Mouse (Mus musculus): ENCODE results near the gene Gm16181.
A peak's percentile ranks its signal among the peaks of the same experiment; 100 is the strongest.

The Gm16181 gene

DNA sequence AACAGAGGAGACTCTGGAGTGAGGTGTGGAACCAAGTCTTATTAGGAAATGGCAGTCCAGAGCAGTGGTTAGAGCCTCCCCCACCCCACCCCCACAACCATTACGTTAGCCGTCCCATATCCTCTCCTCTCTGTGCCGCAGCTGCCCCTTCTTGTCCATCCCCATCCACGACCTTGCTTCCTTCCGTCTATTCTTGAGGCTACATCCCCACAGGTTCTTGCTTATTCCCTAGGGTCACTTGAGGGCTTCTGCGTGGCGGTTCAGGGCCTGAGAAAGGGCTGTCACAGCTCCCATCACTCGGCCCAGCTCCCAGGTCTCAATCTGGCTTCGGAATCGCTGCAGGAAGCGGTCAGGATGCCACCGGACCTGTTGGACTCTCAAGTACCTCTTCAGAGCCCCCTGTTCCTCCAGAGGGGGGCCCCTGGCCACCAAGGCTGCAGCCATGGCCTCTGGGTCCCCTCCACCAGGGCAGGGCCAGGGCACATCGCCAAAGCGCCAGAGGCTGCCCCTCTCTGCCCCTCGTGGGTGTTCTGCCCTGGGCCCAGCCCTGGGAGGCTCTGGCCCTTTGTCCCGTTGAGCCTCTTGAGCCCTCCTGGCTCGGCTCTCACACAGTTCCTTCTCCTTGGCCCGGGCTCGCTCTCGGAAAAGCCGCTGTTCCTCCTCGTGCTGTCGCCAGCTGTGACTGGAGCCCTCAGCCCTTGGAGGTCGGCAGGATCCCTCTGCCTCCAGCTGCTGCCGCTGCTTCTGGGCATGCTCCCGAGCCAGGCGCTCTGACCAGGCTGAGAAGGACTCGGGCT lies at the start of gene Gm16181:
Gene Gm16181 (plus strand): TSS at position 679 of the 797 bp plus-strand sequence.
- DNase-seq (ENCODE audit: low read depth, low spot score), result no peak

DNA sequence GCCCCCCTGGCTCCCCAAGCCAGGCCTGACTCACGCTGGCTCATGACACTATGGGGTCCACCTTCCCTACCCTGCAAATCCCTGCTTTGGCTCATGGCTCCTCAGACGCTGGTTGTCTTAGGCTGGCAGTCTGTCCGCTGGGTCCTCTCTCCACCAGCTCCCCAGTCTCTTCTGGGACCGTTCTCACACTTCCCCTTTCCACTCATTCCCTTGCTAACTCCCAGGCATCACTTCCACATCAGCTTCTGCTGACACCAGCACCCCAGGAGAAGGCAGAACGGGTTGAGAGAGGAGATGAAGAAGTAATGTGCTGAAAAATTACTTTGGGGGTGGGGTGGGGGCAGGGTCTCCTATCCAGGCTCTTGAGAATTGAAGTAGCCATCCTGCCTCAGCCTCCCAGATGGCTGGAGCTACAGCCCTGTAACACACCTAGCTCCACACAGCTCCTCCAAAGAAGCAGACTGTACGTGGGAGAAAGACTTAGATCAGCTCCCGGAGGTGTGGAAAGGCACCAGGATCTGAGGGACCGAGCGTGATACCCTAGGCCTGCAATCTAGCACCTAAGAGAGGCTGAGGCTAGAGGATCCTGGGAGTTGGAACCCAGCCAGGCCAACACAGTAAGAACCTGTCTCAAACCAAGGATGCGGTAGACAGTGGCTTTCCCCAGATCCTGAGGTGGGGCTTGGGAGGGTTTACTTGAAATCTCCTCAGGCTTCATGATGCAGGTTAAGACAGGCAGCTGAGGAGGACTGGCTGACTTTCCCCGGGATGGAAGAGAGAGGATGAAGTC lies 48.0 kb upstream of the Gm16181 start:
- DNase-seq (ENCODE audit: low read depth, low spot score), result no peak

- no peak for DNase-seq (ENCODE audit: low read depth, low spot score)
Observed at GRCm38 (mm10) chr17:35173329-35173728, 47.3 kb upstream of the Gm16181 start.

DNA sequence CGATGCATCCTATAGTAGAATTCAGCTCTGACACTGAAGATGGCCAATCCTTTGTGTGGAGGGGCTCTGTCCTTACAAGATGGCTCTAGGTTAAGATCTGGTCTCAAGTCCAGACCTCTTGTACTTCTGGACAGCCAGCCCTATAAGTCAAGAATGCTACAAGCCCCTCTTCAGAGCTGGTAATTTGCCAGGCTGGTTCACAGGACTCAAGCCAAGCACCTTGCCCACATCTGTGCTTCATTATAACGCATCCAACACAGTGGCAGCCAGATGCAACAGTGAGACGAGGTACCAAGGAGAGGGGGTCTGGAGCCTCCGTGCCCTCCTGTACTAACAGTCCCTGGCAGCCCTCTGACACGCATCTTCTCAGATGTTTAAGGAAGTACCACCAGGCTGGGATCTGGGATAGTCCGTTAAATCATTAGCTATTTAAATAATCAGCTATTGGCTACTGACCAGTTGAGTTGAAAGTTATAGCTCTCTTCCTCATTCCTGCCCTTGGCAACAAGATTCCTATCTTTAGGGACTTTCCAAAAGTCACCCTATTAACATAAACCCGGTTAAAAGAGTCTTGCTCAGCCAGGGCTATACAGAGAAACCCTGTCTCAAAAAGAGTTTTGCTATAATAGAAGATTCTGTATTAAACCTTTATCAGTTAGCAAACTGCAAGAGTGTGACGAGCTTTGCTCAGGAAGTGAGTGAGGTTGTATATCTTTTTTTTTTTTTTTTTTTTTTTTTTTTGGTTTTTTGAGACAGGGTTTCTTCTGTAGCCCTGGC lies 46.2 kb upstream of the Gm16181 start:
- no peak for DNase-seq (ENCODE audit: low read depth, low spot score)

DNA sequence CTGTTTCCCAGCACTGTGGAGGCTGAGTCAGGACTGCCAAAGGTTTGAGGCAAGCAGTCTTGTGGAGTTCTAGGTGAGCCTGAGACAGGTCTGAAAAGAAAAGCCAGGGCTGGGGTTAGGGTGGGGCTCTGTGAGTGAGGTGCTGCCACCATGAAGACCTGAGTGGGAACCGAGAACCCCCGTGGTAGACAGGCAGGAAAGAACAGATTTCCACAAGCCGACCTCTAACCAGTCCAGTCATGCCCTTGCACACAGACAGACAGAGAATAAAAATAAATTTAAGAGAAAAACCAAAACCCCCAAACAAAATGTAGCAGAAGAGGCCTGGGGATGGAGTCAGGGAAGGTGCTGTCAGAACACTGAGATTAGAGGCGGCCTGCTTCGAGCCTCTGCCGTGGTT lies 45.3 kb upstream of the Gm16181 start:
- no peak for DNase-seq (ENCODE audit: low read depth, low spot score)

DNA sequence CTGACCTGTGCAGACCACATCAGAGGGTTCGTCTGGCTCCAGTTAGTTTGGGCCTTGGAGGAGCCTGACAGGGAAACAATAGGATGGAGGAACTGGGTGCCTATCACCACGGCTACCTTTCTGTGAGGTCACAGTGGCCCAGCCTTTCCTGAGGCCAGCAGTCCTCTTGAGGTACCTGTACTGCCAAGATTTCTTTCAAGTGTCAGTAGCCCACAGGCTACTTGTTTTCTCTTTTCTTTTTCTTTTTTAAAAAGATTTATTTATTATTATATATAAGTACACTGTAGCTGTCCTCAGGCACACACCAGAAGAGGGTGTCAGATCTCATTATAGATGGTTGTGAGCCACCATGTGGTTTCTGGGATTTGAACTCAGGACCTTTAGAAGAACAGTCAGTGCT lies 44.7 kb upstream of the Gm16181 start, which contains the start of gene Aif1:
Gene Aif1 (minus strand): TSS at position 101 of the 400 bp plus-strand sequence.
- DNase-seq (ENCODE audit: low read depth, low spot score), result no peak

GRCm38 (mm10) chr17:35178528-35178927 lies 42.1 kb upstream of the Gm16181 start:
- peak; percentile 47 for DNase-seq (ENCODE audit: low read depth, low spot score)

DNA sequence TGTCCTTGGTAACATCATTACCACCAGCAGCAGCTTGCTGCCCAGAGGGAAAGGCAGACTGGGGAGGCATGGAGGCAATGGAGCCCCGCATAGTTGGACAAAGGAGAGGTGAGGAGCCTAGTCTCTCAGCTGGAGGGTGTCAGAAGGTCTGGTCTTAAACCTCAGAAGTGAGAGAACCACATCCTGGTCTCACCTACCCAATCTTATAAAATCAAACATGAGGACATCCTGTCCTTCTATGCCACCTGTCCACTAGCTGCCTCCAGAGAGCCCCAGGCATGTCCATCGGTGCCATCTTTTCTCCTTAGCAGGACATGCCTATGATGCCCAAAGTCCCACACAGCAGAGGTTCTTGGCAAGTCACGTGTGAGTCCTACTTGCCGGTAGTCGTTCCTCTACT lies 40.5 kb upstream of the Gm16181 start:
- DNase-seq (ENCODE audit: low read depth, low spot score), result no peak

GRCm38 (mm10) chr17:35185639-35186611 lies 34.7 kb upstream of the Gm16181 start:
- DNase-seq (ENCODE audit: low read depth, low spot score), result peak; percentile 62

- DNase-seq (ENCODE audit: low read depth, low spot score), result peak; percentile 67
Observed at GRCm38 (mm10) chr17:35186681-35187080, 34.0 kb upstream of the Gm16181 start.

- DNase-seq (ENCODE audit: low read depth, low spot score), result no peak
Observed at GRCm38 (mm10) chr17:35187345-35187744, 33.3 kb upstream of the Gm16181 start.

- no peak for DNase-seq (ENCODE audit: low read depth, low spot score)
Observed at GRCm38 (mm10) chr17:35187959-35188610, 32.5 kb upstream of the Gm16181 start, which contains the start of gene Lst1. Gene Lst1 (minus strand): TSS chr17:35188439.

- no peak for DNase-seq (ENCODE audit: low read depth, low spot score)
Observed at GRCm38 (mm10) chr17:35189186-35189585, 31.4 kb upstream of the Gm16181 start.

- DNase-seq (ENCODE audit: low read depth, low spot score), result no peak
Observed at GRCm38 (mm10) chr17:35190096-35190495, 30.5 kb upstream of the Gm16181 start.

GRCm38 (mm10) chr17:35191723-35192122 lies 28.9 kb upstream of the Gm16181 start:
- no peak for DNase-seq (ENCODE audit: low read depth, low spot score)

- no peak for DNase-seq (ENCODE audit: low read depth, low spot score)
Observed at GRCm38 (mm10) chr17:35192924-35193323, 27.7 kb upstream of the Gm16181 start.

- no peak for DNase-seq (ENCODE audit: low read depth, low spot score)
Observed at GRCm38 (mm10) chr17:35193881-35194843, 26.5 kb upstream of the Gm16181 start, which contains the start of gene Ltb. Gene Ltb (plus strand): TSS chr17:35194439.

DNA sequence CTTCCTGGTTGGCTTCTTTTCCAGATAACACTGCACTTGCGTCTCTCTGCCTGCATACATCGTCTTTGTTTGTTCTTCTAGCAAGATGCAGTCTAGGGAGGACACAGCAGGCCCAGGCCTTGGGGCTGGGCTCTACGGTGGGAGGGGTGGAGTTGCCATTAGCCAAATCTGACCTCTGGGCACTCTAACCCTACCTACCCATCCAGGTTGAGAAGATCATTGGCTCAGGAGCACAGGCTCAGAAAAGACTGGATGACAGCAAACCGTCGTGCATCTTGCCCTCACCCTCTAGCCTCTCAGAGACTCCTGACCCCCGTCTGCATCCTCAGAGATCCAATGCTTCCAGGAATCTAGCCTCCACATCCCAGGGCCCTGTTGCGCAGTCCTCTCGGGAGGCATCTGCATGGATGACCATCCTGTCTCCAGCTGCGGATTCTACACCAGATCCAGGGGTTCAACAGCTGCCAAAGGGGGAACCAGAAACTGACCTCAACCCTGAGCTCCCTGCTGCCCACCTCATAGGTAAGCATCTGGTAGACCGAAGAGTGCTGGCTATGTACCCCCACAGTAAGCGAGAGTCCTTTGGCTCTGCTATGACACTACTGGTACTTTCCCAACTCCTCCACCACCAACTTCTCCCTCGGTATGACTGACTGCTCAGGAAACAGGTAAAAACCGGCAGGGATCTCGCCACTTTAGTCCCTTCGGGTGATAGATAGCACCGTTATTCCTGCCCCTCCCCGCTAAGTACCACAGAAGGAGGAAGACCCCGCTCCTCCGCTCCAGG lies 25.6 kb upstream of the Gm16181 start:
- DNase-seq (ENCODE audit: low read depth, low spot score), result no peak

All from WW6 (cell line).